Mouse (Mus musculus) thymus, postnatal 25 days (tissue): ENCODE results near the gene Olfr191.
"Not testable (repeated sequence)": the region's sequence is repeated elsewhere in the genome, so short reads cannot be mapped to it uniquely, and the experiment has no call there.

Experiments used
- DNase-seq: peaks from one replicate; pipeline ENCODE4 v3.0.0; 2022

Olfr191 gene

DNA sequence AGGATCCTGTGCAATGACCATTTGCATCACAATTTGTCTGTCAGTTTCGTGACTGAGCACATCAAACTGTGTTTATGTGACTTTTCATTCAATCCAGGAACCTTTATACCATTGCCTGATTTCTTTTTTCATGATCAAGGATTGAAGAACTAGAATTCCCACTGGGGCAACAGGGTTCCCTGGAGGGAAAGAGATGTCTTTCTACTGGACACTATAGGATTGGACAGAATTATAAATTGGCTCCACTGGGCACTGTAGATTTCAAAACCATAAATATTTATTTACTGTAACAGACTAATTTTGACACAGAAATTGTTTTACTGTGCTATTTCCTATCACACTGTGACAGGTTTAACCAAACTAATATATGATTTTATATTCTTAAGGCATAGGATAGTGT lies at the start of gene Olfr191:
Gene Olfr191, minus strand, starts transcription at position 101 of the 400 bp plus-strand sequence.
- DNase-seq, result not testable (repeated sequence)

DNA sequence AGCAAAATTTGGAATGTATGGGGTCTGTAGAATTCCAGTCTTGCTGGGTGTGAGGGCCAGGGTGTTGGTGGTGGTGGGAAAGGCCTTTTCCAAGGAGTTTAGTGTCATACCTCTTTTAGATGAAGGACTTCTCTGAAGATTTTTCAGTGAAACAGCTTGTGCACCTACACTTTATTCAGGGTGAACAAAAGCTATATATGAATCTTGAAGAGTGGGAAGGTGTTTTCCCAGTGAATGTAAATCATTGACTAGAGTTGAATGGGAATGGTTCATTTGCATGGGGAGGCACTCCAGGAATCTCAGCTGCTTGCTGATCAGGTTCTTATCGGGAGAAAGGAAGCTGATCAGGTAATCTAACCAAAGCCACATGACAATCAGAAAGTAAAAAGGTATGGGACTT lies 41.1 kb upstream of the Olfr191 start:
- no peak for DNase-seq

DNA sequence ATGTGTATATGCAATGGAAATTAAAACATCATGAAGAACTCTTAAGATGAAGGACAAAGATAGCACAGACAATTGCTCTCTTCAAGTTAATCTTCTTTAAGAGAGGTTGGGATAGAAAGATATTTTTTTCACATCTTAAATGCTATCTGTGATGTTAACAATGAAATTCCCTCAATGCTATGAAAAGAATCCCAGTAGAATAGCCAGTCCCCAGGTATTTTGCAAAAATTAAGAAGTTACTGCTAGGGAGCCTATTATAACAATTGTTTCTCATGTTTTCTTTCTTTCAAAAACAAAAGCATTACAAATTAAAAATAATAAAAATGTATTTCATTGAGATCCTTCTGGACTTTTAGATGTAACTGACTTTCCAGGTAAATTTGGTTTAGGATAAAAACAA lies 31.3 kb upstream of the Olfr191 start, which contains the start of gene Olfr194:
Gene Olfr194, minus strand, starts transcription at position 101 of the 400 bp plus-strand sequence.
- DNase-seq, result no peak

- no peak for DNase-seq
Measured at GRCm38 (mm10) chr16:59111781-59112180, 22.2 kb upstream of the Olfr191 start, which contains the start of gene Olfr193. Gene Olfr193, minus strand, starts transcription at chr16:59111881.

GRCm38 (mm10) chr16:59108522-59108921 lies 18.9 kb upstream of the Olfr191 start:
- DNase-seq, result not testable (repeated sequence)

DNA sequence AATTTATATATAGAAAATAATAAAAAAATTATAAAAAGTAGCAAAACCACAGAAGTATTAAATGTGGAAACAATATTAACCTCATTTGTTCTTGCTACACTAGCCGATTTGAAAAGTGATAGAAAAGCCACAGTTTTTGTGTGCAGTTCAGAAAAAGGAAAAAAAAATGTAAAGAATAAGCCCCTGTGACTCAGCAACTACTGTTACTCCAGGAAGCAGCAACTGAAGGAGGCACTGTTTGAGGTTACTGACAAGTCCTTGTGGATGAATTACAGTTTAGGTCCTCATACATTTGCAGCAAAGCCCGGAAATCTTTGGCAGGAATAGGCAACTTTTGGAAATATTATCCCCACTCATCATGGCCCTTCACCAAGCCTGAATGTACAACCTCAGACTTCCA lies 15.7 kb upstream of the Olfr191 start:
- DNase-seq, result no peak

DNA sequence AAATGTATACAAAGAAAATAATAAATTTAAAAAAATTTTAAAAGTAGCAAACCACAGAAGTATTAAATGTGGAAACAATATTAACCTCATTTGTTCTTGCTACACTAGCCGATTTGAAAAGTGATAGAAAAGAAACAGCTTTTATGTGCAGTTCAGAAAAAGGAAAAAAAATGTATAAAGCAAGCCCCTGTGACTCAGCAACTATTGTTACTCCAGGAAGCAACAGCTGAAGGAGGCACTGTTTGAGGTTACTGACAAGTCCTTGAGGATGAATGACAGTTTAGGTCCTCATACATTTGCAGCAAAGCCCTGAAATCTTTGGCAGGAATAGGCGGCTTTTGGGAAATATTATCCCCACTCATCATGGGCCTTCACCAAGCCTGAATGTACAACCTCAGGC lies 8.5 kb downstream of the Olfr191 start:
- DNase-seq, result not testable (repeated sequence)

DNA sequence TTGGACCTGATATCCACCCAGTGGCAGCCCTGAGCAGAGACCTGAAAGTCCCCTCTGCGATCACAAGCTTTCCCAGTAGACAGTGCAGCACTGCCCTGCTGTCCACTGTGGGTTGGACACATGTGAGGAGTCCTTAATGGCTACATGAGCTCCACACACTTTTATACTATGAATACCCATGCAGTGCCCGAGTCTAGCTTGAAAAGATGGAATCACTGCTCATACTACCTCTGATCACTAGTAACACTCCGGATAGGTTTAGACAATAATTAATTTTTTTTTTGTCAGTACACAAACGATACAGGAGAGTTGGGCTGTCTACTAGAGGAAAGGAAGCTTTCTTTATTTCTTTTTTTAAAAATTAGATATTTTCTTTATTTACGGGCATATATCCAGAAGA lies 11.7 kb downstream of the Olfr191 start, which contains the start of gene Olfr190:
Gene Olfr190, minus strand, starts transcription at position 101 of the 400 bp plus-strand sequence.
- DNase-seq, result no peak

- no peak for DNase-seq
Measured at GRCm38 (mm10) chr16:59073520-59073919, 16.1 kb downstream of the Olfr191 start.

GRCm38 (mm10) chr16:59071755-59072154 lies 17.9 kb downstream of the Olfr191 start:
- DNase-seq, result no peak

GRCm38 (mm10) chr16:59062411-59062810 lies 27.2 kb downstream of the Olfr191 start:
- DNase-seq, result not testable (repeated sequence)

DNA sequence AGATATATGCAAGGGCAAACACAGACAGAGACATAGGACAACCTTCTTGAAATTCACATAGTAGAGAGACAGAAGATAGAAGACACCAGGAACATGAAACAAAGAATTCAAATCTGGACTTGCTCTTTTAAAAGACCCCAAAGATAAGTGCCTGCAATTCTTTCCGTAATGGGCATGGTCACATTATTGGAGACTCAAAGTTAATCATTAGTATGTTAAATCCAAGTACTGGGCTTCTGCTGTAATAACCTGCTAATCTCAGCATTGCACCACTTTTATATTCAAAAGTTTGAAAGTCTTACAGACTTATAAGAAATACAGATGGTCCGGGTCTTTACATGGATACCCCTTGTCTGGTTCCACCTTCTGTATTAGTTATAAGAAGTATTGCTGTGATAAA lies 40.3 kb downstream of the Olfr191 start:
- not testable (repeated sequence) for DNase-seq

DNA sequence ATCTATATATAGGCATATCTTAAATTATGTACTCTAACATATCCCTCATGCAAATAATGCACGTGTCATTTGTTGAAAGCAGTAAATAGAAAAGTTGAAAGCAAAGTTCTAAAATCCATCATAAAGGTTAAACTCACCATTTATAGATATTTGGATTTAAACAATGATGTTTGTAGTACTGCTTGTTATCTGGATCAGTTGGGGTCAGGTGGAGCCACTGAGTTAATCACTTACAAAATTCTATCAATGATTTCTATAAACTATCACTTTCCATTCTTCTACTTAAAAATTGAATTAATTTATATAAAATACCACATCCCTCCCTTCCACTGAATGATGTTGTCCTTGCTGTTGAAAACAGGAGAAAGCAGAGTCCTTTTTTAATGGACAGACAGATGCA lies 40.8 kb downstream of the Olfr191 start:
- DNase-seq, result no peak

DNA sequence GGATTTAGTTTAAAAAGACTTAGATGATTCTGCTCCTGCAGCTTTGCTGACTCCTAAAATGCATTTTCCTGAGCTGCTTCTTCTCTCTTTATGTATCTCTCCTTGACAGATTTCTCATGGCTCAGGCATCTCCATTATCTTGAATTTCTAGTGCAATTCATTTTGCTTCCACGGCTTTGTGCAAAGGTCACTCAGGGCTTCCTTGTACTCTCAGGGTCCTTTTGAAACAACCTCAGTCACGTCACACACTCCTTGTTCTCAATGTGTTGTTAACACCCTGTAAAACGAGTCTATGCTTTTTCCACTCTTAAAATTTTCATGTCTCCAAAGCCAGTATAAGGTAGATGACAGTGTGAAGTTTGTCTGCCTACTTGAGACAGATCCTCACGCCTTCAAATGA lies 42.0 kb downstream of the Olfr191 start:
- DNase-seq, result no peak

DNA sequence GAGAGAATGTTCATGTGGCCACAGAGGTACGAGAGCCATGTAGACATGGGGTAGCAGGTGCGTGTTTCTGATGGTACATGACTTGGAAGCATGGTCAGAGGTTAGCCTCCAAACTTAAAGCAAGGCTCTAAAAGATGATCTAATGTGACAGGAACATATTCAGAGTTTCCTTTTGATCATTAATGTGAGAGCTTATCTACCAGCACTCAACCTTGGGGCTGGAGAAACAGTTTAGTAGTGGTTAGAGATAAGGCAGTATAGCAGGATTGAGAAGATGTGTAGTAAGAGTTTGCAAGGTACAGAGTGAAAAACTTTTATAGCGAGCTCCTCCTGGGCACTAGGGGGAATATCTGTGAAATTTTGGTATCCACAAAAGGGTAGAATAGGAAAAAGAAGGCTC lies 43.8 kb downstream of the Olfr191 start:
- DNase-seq, result no peak

GRCm38 (mm10) chr16:59039710-59040109 lies 49.9 kb downstream of the Olfr191 start, which contains the start of gene Olfr187:
Gene Olfr187, minus strand, starts transcription at chr16:59039767.
- DNase-seq, result no peak
